Mouse (Mus musculus) lung, adult 2 months (tissue): ENCODE data around the gene Hoxa5. TPM values are rescaled to one million over a fixed set of nuclear protein-coding genes. Genes with fewer than 3 reads are reported as not detected.

ENCODE experiments used
- DNase-seq: peaks from one replicate; pipeline ENCODE4 v3.0.0; 2022
- H3K4me1 ChIP-seq: fragments of 200-500 bp; 2 replicates; pipeline ENCODE4 v1.6.1; 2011; ENCODE audit warnings: low read length; ENCODE audit not compliant: control insufficient read depth, insufficient read depth
- H3K4me3 ChIP-seq: fragments of 200-500 bp; replicated peaks from 2 replicates; pipeline ENCODE3; 2011; ENCODE audit warnings: low read depth, mild to moderate bottlenecking, control low read depth, low read length; ENCODE audit errors: extremely low read depth
- CTCF ChIP-seq: fragments of 200-500 bp; IDR thresholded peaks from 2 replicates; pipeline ENCODE4 v1.5.1; 2011; ENCODE audit warnings: mild to moderate bottlenecking, low read length, control low read depth; ENCODE audit not compliant: insufficient read depth
- POLR2A ChIP-seq: fragments of 200-500 bp; IDR thresholded peaks from 2 replicates; pipeline ENCODE4 v1.6.1; 2011; ENCODE audit warnings: low read depth, mild to moderate bottlenecking, control low read depth, low read length, borderline replicate concordance; ENCODE audit errors: extremely low read depth
- WGBS: fragments of 180-500 bp; shearing (Covaris S2); methylation state at CpG from one replicate; pipeline ENCODE4 v1.1.7; 2018; 5-methylcytosine and 5-hydroxymethylcytosine counted together
- polyA plus RNA-seq: library from polyadenylated mRNA; depleted of rRNA; stranded (reverse); fragments of >200 nt; gene quantifications from 2 replicates; pipeline ENCODE4 v1.2.3, GENCODE M21; 2012

Hoxa5 gene
- polyA plus RNA-seq, 1 experiment = 29.1 TPM

DNA sequence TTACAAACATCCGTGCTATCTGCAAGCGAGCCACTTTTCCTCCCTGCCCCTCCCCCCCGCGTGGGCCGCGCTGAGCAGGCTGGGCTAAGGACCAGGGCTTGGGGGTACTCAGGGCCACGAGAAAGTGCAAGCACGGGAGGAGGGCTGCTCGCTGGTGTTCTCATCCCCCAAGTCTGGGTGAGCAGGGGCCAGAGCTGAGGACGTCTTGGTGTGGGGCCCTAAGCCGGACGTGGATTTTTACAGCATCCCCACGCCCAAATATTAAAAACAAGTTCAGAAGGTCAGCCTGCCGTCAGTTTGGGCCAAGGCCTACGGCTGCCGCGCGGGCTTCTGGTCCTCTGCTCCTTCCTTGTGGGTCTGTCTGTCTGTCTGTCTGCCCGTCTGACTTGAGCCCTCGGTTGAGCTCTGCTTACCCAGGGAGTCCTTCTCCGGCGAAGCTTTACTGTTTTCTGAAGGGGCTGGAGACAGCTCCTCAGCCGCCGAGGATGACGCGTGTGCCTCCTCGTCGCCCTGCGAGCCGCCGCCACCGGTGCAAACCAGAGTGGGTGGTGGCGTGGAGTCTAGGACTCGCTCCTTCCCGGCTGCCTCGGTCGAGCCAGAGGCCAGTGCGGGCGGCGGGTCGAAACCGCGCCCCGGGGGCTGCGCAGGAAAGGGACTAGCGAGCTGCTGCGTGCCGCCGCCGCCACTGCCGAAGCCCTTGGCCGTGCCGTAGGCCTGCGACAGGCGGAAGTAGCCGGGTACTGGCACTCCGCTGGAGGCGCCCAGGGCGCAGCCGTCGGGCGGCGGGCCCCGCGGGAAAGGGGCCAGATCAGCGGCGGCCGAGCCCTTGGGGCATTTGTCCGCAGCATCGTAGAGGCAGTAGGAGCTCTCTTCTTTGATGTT is 29.4 kb upstream of the Hoxa5 start:
- 3% methylated on average over 70 of the region's 70 CpGs for WGBS
- no peak for TF ChIP-seq CTCF
- no peak for TF ChIP-seq POLR2A
- DNase-seq = no peak
- no peaks in the 10 kb centered on the region for H3K4me1 ChIP-seq
- no peak overlapping the region for H3K4me3 ChIP-seq

DNA sequence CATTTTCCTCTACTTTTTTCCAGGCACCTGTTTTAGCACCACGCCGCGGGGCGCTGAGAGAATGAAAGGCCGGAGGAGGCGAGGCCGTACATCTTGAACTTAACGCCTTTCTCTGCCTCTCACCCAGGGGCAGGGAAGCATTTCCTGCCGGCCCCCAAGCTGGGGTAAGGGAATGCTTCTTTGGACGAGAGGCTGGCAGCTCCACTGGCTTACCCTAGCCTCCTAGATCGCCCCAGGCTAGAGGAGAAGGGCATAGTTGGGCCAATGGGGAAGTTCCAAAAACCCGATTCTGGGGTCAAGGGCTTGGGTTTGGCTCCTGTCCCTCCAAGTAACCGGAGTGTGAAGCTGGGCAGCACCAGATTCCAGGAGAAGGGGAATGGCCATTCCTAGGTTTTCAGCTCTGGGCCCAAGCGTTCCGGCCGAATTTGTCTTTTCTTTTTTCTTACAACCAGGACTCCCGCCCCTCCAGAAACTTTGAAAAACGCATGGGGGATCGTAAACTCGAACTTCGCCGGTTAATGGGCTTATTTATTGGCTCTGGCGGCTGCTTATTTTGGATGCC is 28.7 kb upstream of the Hoxa5 start:
- 4% methylated on average over 23 of the region's 23 CpGs for WGBS
- no peak for DNase-seq

DNA sequence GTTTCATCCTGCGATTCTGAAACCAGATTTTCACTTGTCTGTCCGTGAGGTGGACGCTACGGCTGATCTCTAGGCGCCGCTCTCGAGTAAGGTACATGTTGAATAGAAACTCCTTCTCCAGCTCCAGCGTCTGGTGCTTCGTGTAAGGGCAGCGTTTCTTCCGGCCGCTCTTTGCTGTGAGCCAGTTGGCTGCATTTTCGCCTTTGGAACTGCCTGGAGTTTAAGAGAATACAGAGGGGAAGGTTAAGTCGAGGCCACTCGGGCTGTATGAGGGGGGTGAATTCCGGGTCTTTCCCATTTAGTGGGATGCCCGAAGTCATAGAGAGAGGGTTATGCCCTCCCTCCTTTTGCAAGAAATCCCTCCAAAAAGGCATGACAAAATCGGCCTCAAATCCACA is 28.2 kb upstream of the Hoxa5 start:
- 2% methylated on average over 18 of the region's 18 CpGs for WGBS
- TF ChIP-seq CTCF = no peak
- TF ChIP-seq POLR2A = no peak
- Histone ChIP-seq H3K4me1 (no peaks in the 10 kb centered on the region), H3K4me3 (no peak overlapping the region)
- DNase-seq = no peak

More for the DNA sequence above, 28.7 kb upstream of the Hoxa5 start:
- TF ChIP-seq POLR2A = no peak
- TF ChIP-seq CTCF = no peak
- no peak overlapping the region for H3K4me3 ChIP-seq
- H3K4me1 ChIP-seq = no peaks in the 10 kb centered on the region

DNA sequence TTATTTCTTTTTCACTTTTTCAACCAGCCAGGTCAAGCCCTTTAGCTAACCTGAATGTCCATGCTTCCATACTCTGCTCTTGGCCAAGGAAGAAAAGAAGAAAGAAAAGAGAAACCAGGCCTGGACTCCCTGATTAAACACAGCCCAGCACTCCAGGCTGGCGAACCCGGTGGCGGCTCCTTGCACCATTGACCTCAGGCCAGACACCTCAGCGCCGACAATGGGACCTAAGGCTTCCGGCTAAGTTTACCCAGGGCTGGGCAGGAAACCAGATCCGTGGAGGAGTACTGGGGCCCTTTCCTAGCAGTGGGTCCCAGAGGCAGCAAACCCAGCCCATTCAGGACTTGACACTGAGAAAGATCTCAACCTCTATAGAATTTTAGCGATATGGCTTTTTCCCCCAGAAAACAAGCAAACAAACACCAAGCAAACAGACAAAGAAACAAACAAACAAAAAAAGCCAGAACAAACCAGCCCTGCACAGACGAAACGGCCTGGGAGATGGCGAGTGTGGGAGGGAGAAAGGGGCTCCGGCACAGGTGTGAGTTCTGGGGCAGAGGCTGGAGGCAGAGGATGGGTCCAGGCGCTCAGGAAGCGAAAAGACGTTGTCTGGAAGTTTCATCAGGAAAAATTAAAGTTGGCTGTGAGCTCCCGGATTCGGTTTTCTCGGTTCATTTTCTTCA is 27.6 kb upstream of the Hoxa5 start:
- Histone ChIP-seq H3K4me3 (no peak overlapping the region), H3K4me1 (no peaks in the 10 kb centered on the region)
- DNase-seq = no peak
- WGBS = 4% methylated on average over 18 of the region's 18 CpGs
- no peak for TF ChIP-seq CTCF
- no peak for TF ChIP-seq POLR2A

DNA sequence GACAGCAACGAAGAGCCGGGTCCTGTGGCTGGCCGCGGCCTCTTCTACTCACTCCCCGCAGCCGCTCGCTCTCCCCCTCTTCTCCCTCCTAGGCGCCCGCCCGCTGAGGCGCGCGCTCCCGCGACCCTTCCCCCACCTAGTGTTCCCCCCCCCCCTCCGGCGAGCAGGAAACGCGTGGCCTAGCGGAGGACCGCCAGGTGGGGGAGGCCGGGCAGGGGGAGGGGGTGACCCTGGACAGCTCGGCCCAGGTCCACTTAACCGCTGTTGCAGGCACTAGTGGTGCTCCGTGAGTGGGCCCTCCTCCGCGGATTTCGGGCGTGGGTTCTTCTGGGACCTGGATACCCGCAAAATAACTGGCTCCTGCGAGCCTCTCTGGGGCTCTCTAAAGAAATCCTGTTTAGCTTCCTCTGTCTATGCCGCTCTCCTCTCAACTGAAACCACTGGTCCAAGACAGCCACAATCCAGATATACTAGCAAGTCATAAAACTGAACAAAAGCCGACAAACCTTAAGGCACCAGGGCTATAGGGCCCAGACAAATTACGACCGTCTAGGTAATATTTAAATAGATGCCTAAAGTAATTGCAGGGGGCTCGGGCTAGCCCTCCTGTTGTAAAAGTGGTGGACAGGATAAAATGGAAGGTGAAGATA is 26.3 kb upstream of the Hoxa5 start, which contains the start of gene Hoxa9:
Hoxa9 (minus strand) TSS at position 574 of the 650 bp plus-strand sequence.
- H3K4me1 ChIP-seq = no peaks in the 10 kb centered on the region
- TF ChIP-seq POLR2A = no peak
- TF ChIP-seq CTCF = no peak
- no peak within 1 kb of the TSS for H3K4me3 ChIP-seq
- no peak for DNase-seq
- WGBS = 3% methylated on average over 29 of the region's 36 CpGs

DNA sequence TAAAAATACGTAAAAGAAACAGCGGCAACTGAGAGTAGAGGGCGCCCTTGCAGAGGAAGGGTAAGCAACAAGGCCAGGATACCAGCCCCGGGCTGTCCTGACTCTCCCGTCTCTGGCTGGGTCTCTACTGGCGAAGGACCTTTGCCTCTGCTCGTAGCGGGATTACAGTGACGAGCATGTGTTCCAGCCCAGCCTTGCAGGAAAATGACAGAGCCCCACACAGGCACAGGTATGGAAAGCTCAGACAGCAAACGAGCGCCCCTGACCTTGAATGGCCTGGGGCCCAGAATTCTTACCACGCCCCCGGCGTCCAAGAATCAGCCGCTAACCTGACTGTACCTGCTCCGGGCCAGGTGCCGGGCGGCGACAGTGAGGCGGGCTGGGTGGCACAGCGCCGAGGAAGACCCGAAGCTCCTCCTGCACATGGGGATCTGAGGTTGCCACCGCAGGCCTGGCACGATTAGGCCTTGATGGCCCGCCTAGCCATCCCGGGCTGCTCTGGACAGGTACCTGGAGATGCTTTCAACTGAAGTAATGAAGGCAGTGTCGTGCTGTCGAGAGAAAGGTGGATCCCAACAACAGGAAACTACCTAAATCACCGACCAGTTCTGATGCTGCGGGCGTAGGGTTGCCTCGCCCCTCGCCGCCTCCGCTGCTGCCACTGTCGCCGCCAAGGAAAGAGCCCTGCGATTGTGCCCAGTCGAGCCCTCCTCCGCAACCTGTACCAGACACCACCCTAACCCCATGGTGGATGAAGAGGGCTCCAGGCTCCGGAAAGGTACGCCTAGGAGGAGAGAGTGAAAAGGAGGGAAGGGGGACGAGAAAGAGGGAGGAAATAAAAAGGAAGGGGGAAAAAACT is 25.4 kb upstream of the Hoxa5 start:
- no peaks in the 10 kb centered on the region; the same call in 1 of the 2 replicates for H3K4me1 ChIP-seq
- DNase-seq = no peak
- WGBS = 6% methylated on average over 44 of the region's 44 CpGs
- no peak for TF ChIP-seq CTCF
- no peak for TF ChIP-seq POLR2A
- H3K4me3 ChIP-seq = no peak overlapping the region

DNA sequence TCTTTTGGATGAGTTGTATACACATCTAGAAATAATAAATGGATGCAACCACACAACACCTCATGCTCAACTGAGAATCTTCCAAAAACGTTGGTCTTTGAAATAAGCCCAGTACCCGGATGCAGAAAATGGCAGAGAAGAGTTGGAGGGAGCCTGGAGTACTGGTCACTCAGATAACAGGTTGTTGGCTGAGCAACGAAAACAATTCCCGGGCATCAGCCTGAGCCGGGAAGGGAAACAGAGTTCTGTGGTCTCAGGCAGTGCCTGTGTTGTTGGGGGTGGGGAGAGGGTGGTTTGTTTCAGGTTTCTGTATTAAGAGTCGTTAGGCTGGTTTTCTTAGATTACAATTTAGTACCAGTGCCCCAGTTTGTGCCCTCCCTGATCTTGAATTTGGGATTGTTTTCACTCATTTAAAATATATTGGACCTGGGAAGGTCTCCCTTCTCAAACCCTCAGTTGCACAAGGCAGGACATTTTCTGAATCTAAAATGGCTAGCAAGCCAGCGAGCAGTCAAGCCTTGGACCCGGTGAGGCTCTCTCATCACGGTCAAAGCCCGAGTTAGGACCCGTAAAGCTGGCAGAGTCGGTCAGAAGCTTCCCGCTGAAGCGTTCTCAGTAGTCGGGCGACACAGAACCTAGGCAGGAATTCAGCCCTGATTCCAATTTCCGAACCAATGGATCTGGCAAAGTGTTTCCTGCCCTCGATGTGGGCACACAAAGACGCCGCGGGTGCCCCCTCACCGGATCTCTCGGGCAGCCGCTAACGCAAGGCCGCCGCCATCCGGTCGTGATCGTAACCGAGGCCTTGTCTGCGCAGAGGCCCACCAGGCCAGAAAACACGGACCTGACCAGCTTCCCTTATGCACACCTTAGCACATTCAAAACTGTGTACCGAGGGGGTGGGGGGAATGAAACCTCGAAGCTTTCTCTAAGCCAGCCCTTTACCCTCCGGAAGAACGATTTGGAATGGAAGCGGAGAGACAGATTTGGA is 24.4 kb upstream of the Hoxa5 start:
- Histone ChIP-seq H3K4me3 (no peak overlapping the region), H3K4me1 (no peaks in the 10 kb centered on the region; the same call in 1 of the 2 replicates)
- 7% methylated on average over 38 of the region's 38 CpGs for WGBS
- DNase-seq = no peak
- TF ChIP-seq CTCF (no peak), POLR2A (no peak)

DNA sequence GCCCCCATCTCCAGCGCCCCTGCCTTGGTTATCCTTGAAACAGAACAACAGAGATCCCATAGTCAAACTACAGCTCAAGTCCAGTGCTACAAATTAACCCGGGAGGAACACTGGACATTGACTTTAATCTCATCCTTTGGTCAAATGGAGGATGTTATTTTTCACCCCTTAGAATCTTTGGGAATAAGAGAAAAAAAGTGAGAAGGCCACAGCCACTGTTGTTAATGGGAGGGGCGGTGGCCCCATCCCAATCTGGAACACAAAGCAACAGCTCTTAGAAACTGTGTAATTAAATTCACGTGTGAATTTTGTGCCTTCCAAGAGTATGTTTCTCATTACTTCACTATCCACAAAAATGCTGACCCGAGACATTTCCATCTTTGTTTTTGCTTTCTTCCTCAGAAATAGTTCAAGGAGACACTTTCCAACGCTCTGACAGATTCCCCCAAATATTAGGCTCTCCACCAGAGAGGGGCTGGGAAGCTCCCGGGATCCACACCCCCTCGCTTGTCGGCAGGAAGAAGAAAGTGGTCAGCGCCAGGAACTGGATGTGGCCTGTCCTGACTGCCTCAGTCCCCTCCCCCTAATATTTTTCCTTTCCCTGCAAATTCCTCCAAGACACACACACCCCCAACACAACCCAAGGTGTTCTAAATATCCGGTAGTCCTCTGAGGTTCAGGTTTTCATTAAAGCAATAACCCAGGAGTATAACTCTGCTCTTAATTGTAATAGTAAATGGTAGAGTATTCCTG is 23.3 kb upstream of the Hoxa5 start:
- no peak overlapping the region for H3K4me3 ChIP-seq
- no peak for TF ChIP-seq CTCF
- TF ChIP-seq POLR2A = no peak
- WGBS = 12% methylated on average over 11 of the region's 11 CpGs
- H3K4me1 ChIP-seq = no peaks in the 10 kb centered on the region; the same call in 1 of the 2 replicates
- no peak for DNase-seq
